In the genomic region with DNA sequence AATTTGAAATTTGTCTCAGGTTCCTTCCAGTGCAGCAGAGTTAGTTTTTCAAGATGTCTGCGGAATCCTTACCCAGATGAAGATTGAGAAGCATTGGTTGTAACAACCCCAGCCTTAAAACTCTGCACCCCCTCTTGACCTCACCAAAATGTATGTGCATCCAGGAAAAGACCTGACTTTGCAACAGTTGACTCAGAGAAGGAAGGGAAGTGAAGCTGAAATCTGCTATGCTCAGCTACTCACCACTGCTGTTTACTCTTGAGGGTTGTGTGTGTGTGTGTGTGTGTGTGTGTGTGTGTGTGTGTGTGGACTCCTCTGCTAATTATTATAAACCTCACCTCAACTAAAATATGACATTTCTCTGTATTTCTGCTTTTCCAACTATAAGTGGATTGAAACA, we compare ENCODE assay signal across 24 mouse cellular contexts. TPM values are rescaled to one million over a fixed set of nuclear protein-coding genes. Genes with fewer than 3 reads are reported as not detected.
DNase-seq lines count a peak whose midpoint lies in the region; ATAC-seq and TF ChIP-seq lines count a peak whose summit lies in the region.
"Had no signal": no experiment of that assay in that cellular context is flagged by ENCODE, and none has a peak within 500 bp of the region (broad histone marks: within the 10 kb centered on the region; RNA-seq: fewer than 3 reads in every experiment).

No protein-coding gene starts in this region.

- H3K9me3 ChIP-seq in lung, embryonic 14.5 days (ENCODE audit: low read depth, low read length) = no peaks in the 10 kb centered on the region
- H3K9me3 ChIP-seq: forebrain, embryonic 12.5 days; G1E; limb, embryonic 12.5 days had no signal

- no peak for ATAC-seq in lung, embryonic 14.5 days (ENCODE audit: insufficient read depth)
- ATAC-seq: hindbrain, embryonic 16.5 days; intestine, postnatal 0 days had no signal

- no peak for TF ChIP-seq CTCF in kidney, adult 2 months (conservative IDR thresholded peaks at IDR 0.05; ENCODE audit: insufficient read depth, insufficient read length, low read depth, low read length)
- no peak for TF ChIP-seq CTCF in lung, embryonic 14.5 days (IDR thresholded peaks at IDR 0.05; ENCODE audit: low read depth)

- no peak overlapping the region for H3K9ac ChIP-seq in lung, embryonic 14.5 days
- H3K9ac ChIP-seq: forebrain, embryonic 12.5 days; limb, embryonic 12.5 days had no signal

- H3K36me3 ChIP-seq in kidney, adult 2 months (ENCODE audit: control insufficient read depth, insufficient read depth, low read length) = no peaks in the 10 kb centered on the region
- H3K36me3 ChIP-seq in lung, embryonic 14.5 days (ENCODE audit: insufficient read depth) = no peaks in the 10 kb centered on the region
- H3K36me3 ChIP-seq in splenic B cell, adult 2 months (ENCODE audit: control insufficient read depth, insufficient read depth, low read length, poor library complexity, severe bottlenecking) = no peaks in the 10 kb centered on the region
- H3K36me3 ChIP-seq: forebrain, embryonic 12.5 days; G1E; limb, embryonic 12.5 days had no signal

- no peaks in the 10 kb centered on the region for H3K27me3 ChIP-seq in kidney, adult 2 months (replicated peaks; ENCODE audit: control insufficient read depth, insufficient read depth, low read length)
- no peaks in the 10 kb centered on the region for H3K27me3 ChIP-seq in lung, embryonic 14.5 days (ENCODE audit: insufficient read depth, low read length)
- H3K27me3 ChIP-seq in splenic B cell, adult 2 months (ENCODE audit: control insufficient read depth, insufficient read depth, low read length, poor library complexity, severe bottlenecking) = no peaks in the 10 kb centered on the region
- H3K27me3 ChIP-seq: forebrain, embryonic 12.5 days; limb, embryonic 12.5 days had no signal

- no peak for TF ChIP-seq POLR2A in kidney, adult 2 months (IDR thresholded peaks at IDR 0.05; ENCODE audit: low read depth, low read length)

- WGBS in kidney, adult 2 months = 83% methylated on average over 1 of the region's 1 CpGs
- 66% methylated on average over 1 of the region's 1 CpGs for WGBS in lung, embryonic 14.5 days

- H3K4me2 ChIP-seq in lung, embryonic 14.5 days = no peak overlapping the region
- H3K4me2 ChIP-seq: forebrain, embryonic 12.5 days; limb, embryonic 12.5 days; midbrain, embryonic 11.5 days had no signal

- H3K4me3 ChIP-seq in kidney, adult 2 months (ENCODE audit: insufficient read depth, low read depth, low read length) = no peak overlapping the region
- H3K4me3 ChIP-seq in lung, embryonic 14.5 days (ENCODE audit: low read depth, low read length) = no peak overlapping the region
- H3K4me3 ChIP-seq: forebrain, embryonic 12.5 days; limb, embryonic 12.5 days had no signal

- DNase-seq in kidney, adult 2 months = peak; percentile 16
- no peak for DNase-seq in kidney, adult 11 months
- peak; percentile 4 for DNase-seq in lung, embryonic 14.5 days
- no peak for DNase-seq in lung, postnatal 14 days
- DNase-seq in induced T-regulatory cell, adult 2 months (ENCODE audit: low read depth) = peak; percentile 65
- DNase-seq in splenic B cell, adult 2 months (ENCODE audit: low read depth, low spot score) = peak; percentile 44
- no peak for DNase-seq in right cerebral cortex, adult 18-20 months
- no peak for DNase-seq in cerebellum, adult 18-20 months
- DNase-seq: adrenal gland, postnatal 14 days; cerebellum, adult 9-10 months; kidney, postnatal 14 days; lung, adult 18-20 months; lung, postnatal 36 days; spleen, adult 18-20 months; thymus, postnatal 14 days had no signal

- no peaks in the 10 kb centered on the region for H3K4me1 ChIP-seq in kidney, adult 2 months (ENCODE audit: control insufficient read depth, insufficient read depth, low read length)
- H3K4me1 ChIP-seq in lung, embryonic 14.5 days (ENCODE audit: insufficient read depth) = no peaks in the 10 kb centered on the region
- H3K4me1 ChIP-seq: forebrain, embryonic 12.5 days; limb, embryonic 12.5 days had no signal

- no peak overlapping the region for H3K27ac ChIP-seq in kidney, adult 2 months (ENCODE audit: insufficient read depth, low read depth, low read length)
- H3K27ac ChIP-seq in lung, embryonic 14.5 days (ENCODE audit: low read depth) = no peak overlapping the region
- H3K27ac ChIP-seq: forebrain, embryonic 12.5 days; limb, embryonic 12.5 days had no signal

RNA-seq across cellular contexts. Expression of a gene that starts 30.2 kb away (rescaled TPM):
- 1.4 and 2.1 TPM in 2 replicates for polyA plus RNA-seq in kidney, adult 2 months (2012; rRNA removed)
- 6.6 and 7.2 TPM in 2 replicates for polyA plus RNA-seq in lung, embryonic 14.5 days (2014; fragmentation: Nextera tagmentation; extraction: Ambion mirVana)
- polyA plus RNA-seq: C2C12, G1E had no signal

RNA-seq across cellular contexts. Expression of a gene that starts 49.7 kb away (rescaled TPM):
- 0.11 TPM in 1 of 2 replicates, not detected in the other for polyA plus RNA-seq in kidney, adult 2 months (2012; rRNA removed)
- not detected in 2 replicates for polyA plus RNA-seq in lung, embryonic 14.5 days (2014; fragmentation: Nextera tagmentation; extraction: Ambion mirVana)
- polyA plus RNA-seq: C2C12; embryonic facial prominence, embryonic 11.5 days; forebrain, embryonic 12.5 days; G1E; hindbrain, embryonic 16.5 days; limb, embryonic 12.5 days; midbrain, embryonic 11.5 days; neural tube, embryonic 11.5 days had no signal

RNA-seq across cellular contexts. Expression of a gene that starts 49.8 kb away (rescaled TPM):
- polyA plus RNA-seq in kidney, adult 2 months (2012; rRNA removed) = 0.88 and 1.3 TPM in 2 replicates
- 0.37 and 1.7 TPM in 2 replicates for polyA plus RNA-seq in lung, embryonic 14.5 days (2014; fragmentation: Nextera tagmentation; extraction: Ambion mirVana)
- polyA plus RNA-seq: C2C12, G1E had no signal

Comparison
In these comparisons a context has a peak if more than half of its experiments do, and no peak if none do; other contexts are left out.
1. DNase-seq: peak in kidney, adult 2 months (single experiment), lung, embryonic 14.5 days (single experiment), induced T-regulatory cell, adult 2 months (single experiment) and splenic B cell, adult 2 months (single experiment); none in kidney, adult 11 months (single experiment), lung, postnatal 14 days (single experiment), right cerebral cortex, adult 18-20 months (single experiment) and cerebellum, adult 18-20 months (0 of 2).